8 mouse cellular contexts compared by ENCODE assay signal in the genomic region with DNA sequence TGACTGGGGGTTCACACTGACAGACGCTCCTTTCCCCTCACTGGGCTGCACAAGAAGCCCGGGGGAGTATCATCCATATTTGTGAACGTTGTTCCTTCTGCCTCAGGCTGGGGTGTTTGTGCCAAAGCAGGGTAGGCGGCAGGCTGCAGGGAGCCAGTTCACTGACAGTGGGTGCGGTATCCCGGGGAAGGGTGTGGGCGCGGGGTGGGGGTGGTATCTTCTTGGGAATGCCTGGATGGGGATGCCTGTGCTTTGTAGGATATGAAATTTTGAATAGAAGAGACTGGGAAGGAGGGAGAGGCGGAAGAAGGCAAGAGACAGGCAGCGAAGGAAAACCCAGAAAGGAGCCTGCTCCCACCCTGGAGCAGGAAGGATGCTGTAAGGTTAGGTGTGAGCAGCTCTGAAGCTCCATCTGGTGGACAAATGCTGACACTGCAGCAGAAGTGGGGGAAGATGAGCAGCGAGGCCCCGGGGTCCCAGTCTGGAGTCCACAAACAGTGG. TPM values are rescaled to one million over a fixed set of nuclear protein-coding genes. Genes with fewer than 3 reads are reported as not detected.
DNase-seq lines count a peak whose midpoint lies in the region; ATAC-seq and TF ChIP-seq lines count a peak whose summit lies in the region.

No protein-coding gene starts in this region.

- H3K4me1 ChIP-seq in kidney, embryonic 16.5 days (ENCODE audit: insufficient read depth, low read length) = no peaks in the 10 kb centered on the region
- H3K4me1 ChIP-seq in liver, embryonic 11.5 days (replicated peaks; ENCODE audit: control insufficient read depth, insufficient read depth, low read length) = no peaks in the 10 kb centered on the region
- H3K4me1 ChIP-seq in neural tube, embryonic 13.5 days (replicated peaks) = peaks cover 4% of the 10 kb centered on the region
- peaks cover 8% of the 10 kb centered on the region for H3K4me1 ChIP-seq in testis, adult 2 months (ENCODE audit: control insufficient read depth, insufficient read depth, low read length)

- no peak for TF ChIP-seq POLR2A in testis, adult 2 months (IDR thresholded peaks at IDR 0.05; ENCODE audit: control insufficient read depth, low read depth, low read length)

- no peaks in the 10 kb centered on the region for H3K27me3 ChIP-seq in kidney, embryonic 16.5 days (ENCODE audit: insufficient read depth, low read length)
- no peaks in the 10 kb centered on the region for H3K27me3 ChIP-seq in liver, embryonic 11.5 days (replicated peaks; ENCODE audit: control insufficient read depth, insufficient read depth, low read length)
- peaks cover 10% of the 10 kb centered on the region for H3K27me3 ChIP-seq in neural tube, embryonic 13.5 days
- no peaks in the 10 kb centered on the region for H3K27me3 ChIP-seq in testis, adult 2 months (ENCODE audit: control insufficient read depth, insufficient read depth, low read length)

- no peak overlapping the region for H3K4me2 ChIP-seq in kidney, embryonic 16.5 days (replicated peaks; ENCODE audit: low read depth, low read length)
- H3K4me2 ChIP-seq in liver, embryonic 11.5 days = no peak overlapping the region
- peak overlapping the region; percentile 27; the same call in 1 of the 2 replicates for H3K4me2 ChIP-seq in neural tube, embryonic 13.5 days

- no peak overlapping the region for H3K27ac ChIP-seq in kidney, embryonic 16.5 days (ENCODE audit: low read length)
- no peak overlapping the region for H3K27ac ChIP-seq in liver, embryonic 11.5 days (ENCODE audit: low read depth, low read length)
- no peak overlapping the region for H3K27ac ChIP-seq in neural tube, embryonic 13.5 days (replicated peaks)
- H3K27ac ChIP-seq in testis, adult 2 months (ENCODE audit: control insufficient read depth, insufficient read depth, low read depth, low read length) = no peak overlapping the region

- no peak overlapping the region for H3K4me3 ChIP-seq in kidney, embryonic 16.5 days (ENCODE audit: low read length)
- no peak overlapping the region for H3K4me3 ChIP-seq in liver, embryonic 11.5 days (ENCODE audit: low read depth, low read length)
- H3K4me3 ChIP-seq in neural tube, embryonic 13.5 days = no peak overlapping the region
- H3K4me3 ChIP-seq in testis, adult 2 months (ENCODE audit: control insufficient read depth, low read depth, low read length) = no peak overlapping the region

- no peak for ATAC-seq in kidney, embryonic 16.5 days (ENCODE audit: low FRiP score, low TSS enrichment)
- peak; percentile 88 for ATAC-seq in frontal cortex, adult (ENCODE audit: low TSS enrichment)
- ATAC-seq in liver, embryonic 11.5 days (replicated peaks; ENCODE audit: low FRiP score) = no peak
- ATAC-seq in neural tube, embryonic 13.5 days (ENCODE audit: low read depth) = peak; percentile 64; the same call in 1 of the 2 replicates

- 30% methylated on average over 12 of the region's 12 CpGs for WGBS in kidney, embryonic 16.5 days
- WGBS in liver, embryonic 11.5 days = 34% methylated on average over 12 of the region's 12 CpGs
- 37% methylated on average over 12 of the region's 12 CpGs for WGBS in neural tube, embryonic 13.5 days

- H3K36me3 ChIP-seq in kidney, embryonic 16.5 days (ENCODE audit: insufficient read depth, low read length) = no peaks in the 10 kb centered on the region
- no peaks in the 10 kb centered on the region for H3K36me3 ChIP-seq in liver, embryonic 11.5 days (ENCODE audit: control insufficient read depth, insufficient read depth, low read length)
- H3K36me3 ChIP-seq in neural tube, embryonic 13.5 days = no peaks in the 10 kb centered on the region
- H3K36me3 ChIP-seq in testis, adult 2 months (ENCODE audit: control insufficient read depth, insufficient read depth, low read length) = no peaks in the 10 kb centered on the region

- TF ChIP-seq CTCF in testis, adult 2 months (IDR thresholded peaks at IDR 0.05; ENCODE audit: control insufficient read depth, insufficient read depth, insufficient replicate concordance, low read depth, low read length) = peak; percentile 93

- H3K9me3 ChIP-seq in kidney, embryonic 16.5 days (ENCODE audit: low read length) = no peaks in the 10 kb centered on the region
- H3K9me3 ChIP-seq in liver, embryonic 11.5 days (ENCODE audit: control insufficient read depth, low read length) = no peaks in the 10 kb centered on the region
- no peaks in the 10 kb centered on the region for H3K9me3 ChIP-seq in neural tube, embryonic 13.5 days

- peak; percentile 64 for DNase-seq in kidney, adult 18-20 months
- peak; percentile 82 for DNase-seq in cerebellum, adult 11-12 months
- DNase-seq in kidney, adult 9 months = peak; percentile 55
- peak; percentile 52 for DNase-seq in liver, embryonic 11.5 days (ENCODE audit: low spot score)

- H3K9ac ChIP-seq in kidney, embryonic 16.5 days (replicated peaks; ENCODE audit: low read length) = no peak overlapping the region
- H3K9ac ChIP-seq in liver, embryonic 11.5 days (ENCODE audit: low read depth, low read length) = no peak overlapping the region
- peak overlapping the region; percentile 53; the same call in 1 of the 2 replicates for H3K9ac ChIP-seq in neural tube, embryonic 13.5 days

RNA-seq across cellular contexts. Expression of gene Sppl2c, which starts 14.8 kb away (rescaled TPM):
- not detected in 2 replicates for polyA plus RNA-seq in kidney, embryonic 16.5 days (2015; fragmentation: Nextera tagmentation; extraction: Ambion mirVana)
- polyA plus RNA-seq in liver, embryonic 11.5 days (2014; fragmentation: Nextera tagmentation; extraction: Ambion mirVana) = not detected in 2 replicates
- not detected in 2 replicates for polyA plus RNA-seq in neural tube, embryonic 13.5 days (2015; fragmentation: Nextera tagmentation; extraction: Ambion mirVana)
- 747 and 763 TPM in 2 replicates for polyA plus RNA-seq in testis, adult 2 months (2012; rRNA removed)

RNA-seq across cellular contexts. Expression of gene Crhr1, which starts 38.7 kb away (rescaled TPM):
- 0.16 and 0.23 TPM in 2 replicates for polyA plus RNA-seq in kidney, embryonic 16.5 days (2015; fragmentation: Nextera tagmentation; extraction: Ambion mirVana)
- not detected in 2 replicates for polyA plus RNA-seq in liver, embryonic 11.5 days (2014; fragmentation: Nextera tagmentation; extraction: Ambion mirVana)
- 3.7 and 3.9 TPM in 2 replicates for polyA plus RNA-seq in neural tube, embryonic 13.5 days (2015; fragmentation: Nextera tagmentation; extraction: Ambion mirVana)
- 0.42 and 0.59 TPM in 2 replicates for polyA plus RNA-seq in testis, adult 2 months (2012; rRNA removed)

RNA-seq across cellular contexts. Expression of gene Mapt, which starts 59.9 kb away (rescaled TPM):
- polyA plus RNA-seq in kidney, embryonic 16.5 days (2015; fragmentation: Nextera tagmentation; extraction: Ambion mirVana) = 10.3 and 11.7 TPM in 2 replicates
- 0.90 and 1.1 TPM in 2 replicates for polyA plus RNA-seq in liver, embryonic 11.5 days (2014; fragmentation: Nextera tagmentation; extraction: Ambion mirVana)
- polyA plus RNA-seq in neural tube, embryonic 13.5 days (2015; fragmentation: Nextera tagmentation; extraction: Ambion mirVana) = 665 and 688 TPM in 2 replicates
- 0.94 and 1.2 TPM in 2 replicates for polyA plus RNA-seq in testis, adult 2 months (2012; rRNA removed)

Comparison
In these comparisons a context has a peak if more than half of its experiments do, and no peak if none do; other contexts are left out.
1. ATAC-seq: peak in frontal cortex, adult (single experiment) and neural tube, embryonic 13.5 days (single experiment); none in kidney, embryonic 16.5 days (single experiment) and liver, embryonic 11.5 days (single experiment).
2. RNA of gene Sppl2c, which starts 14.8 kb away (polyA plus RNA-seq): 747 to 763 TPM in testis, adult 2 months; not detected in kidney, embryonic 16.5 days, not detected in liver, embryonic 11.5 days and not detected in neural tube, embryonic 13.5 days; every median in the first group is over 100 times any median in the second.
3. RNA of gene Mapt, which starts 59.9 kb away (polyA plus RNA-seq): 665 to 688 TPM in neural tube, embryonic 13.5 days; 10.3 to 11.7 TPM in kidney, embryonic 16.5 days, 0.94 to 1.2 TPM in testis, adult 2 months and 0.90 to 1.1 TPM in liver, embryonic 11.5 days; every median in the first group is over 10 times any median in the second.
4. Peak in every context shown above with its lines, with median percentiles within 50 percentile points of each other: DNase-seq.